Mouse (Mus musculus): Measurements from ENCODE around the gene Myo1d.

GRCm38 (mm10) chr11:80496640-80497039 lies 283.2 kb downstream of the Myo1d start:
- TF ChIP-seq CTCF (IDR thresholded peaks at IDR 0.05; ENCODE audit: control insufficient read depth, insufficient read depth, insufficient read length): no peak
- no peak for TF ChIP-seq FOSL1 (IDR thresholded peaks at IDR 0.05; ENCODE audit: insufficient read depth, low read length, poor library complexity, severe bottlenecking)
- no peak for TF ChIP-seq MYOG (IDR thresholded peaks at IDR 0.05; ENCODE audit: control insufficient read depth, extremely low read depth, insufficient read length)
- peak; percentile 45 for TF ChIP-seq MAX (IDR thresholded peaks at IDR 0.05)
- TF ChIP-seq USF1 (IDR thresholded peaks at IDR 0.05; ENCODE audit: low read depth): no peak
- peak; percentile 26 for TF ChIP-seq CEBPB (IDR thresholded peaks at IDR 0.05; ENCODE audit: low read depth)
- TF ChIP-seq MYOD1 (IDR thresholded peaks at IDR 0.05; ENCODE audit: control insufficient read depth, insufficient read length, low read depth): peak; percentile 3

Data from C2C12 (cell line).